ENCODE assay signal across 14 mouse cellular contexts in genomic region chr2:91328729-91329125, GRCm38 (mm10).
DNase-seq lines count a peak whose midpoint lies in the region; ATAC-seq and TF ChIP-seq lines count a peak whose summit lies in the region.
"Had no signal": no experiment of that assay in that cellular context is flagged by ENCODE, and none has a peak within 500 bp of the region (broad histone marks: within the 10 kb centered on the region; RNA-seq: fewer than 3 reads in every experiment).

No protein-coding gene starts in this region.

- no peak for ATAC-seq in forebrain, embryonic 11.5 days (replicated peaks; ENCODE audit: low FRiP score)
- no peak for ATAC-seq in hindbrain, embryonic 16.5 days
- ATAC-seq in midbrain, postnatal 0 days (ENCODE audit: low FRiP score): no peak
- ATAC-seq: activated CD4-positive, CD25-positive, alpha-beta regulatory T cell, adult 4 months had no signal

- TF ChIP-seq POLR2A in cerebellum, adult 2 months (IDR thresholded peaks at IDR 0.05; ENCODE audit: borderline replicate concordance, insufficient read depth, low read length): no peak

- WGBS in forebrain, embryonic 11.5 days: 90% methylated on average over 3 of the region's 3 CpGs
- WGBS in hindbrain, embryonic 16.5 days: 84% methylated on average over 3 of the region's 3 CpGs
- WGBS in midbrain, postnatal 0 days: 77% methylated on average over 3 of the region's 3 CpGs
- WGBS in cerebellum, adult 2 months: 74% methylated on average over 3 of the region's 3 CpGs

- no peak overlapping the region for H3K4me2 ChIP-seq in forebrain, embryonic 11.5 days (ENCODE audit: low read depth, low read length, severe bottlenecking)
- H3K4me2 ChIP-seq in hindbrain, embryonic 16.5 days (ENCODE audit: low read length): no peak overlapping the region
- no peak overlapping the region for H3K4me2 ChIP-seq in midbrain, postnatal 0 days (ENCODE audit: low read depth, low read length, poor library complexity, severe bottlenecking)
- H3K4me2 ChIP-seq: heart, embryonic 15.5 days had no signal

- no peak for DNase-seq in layer of hippocampus, adult 2 months (ENCODE audit: low spot score in 2 of 2)
- no peak for DNase-seq in layer of hippocampus, adult 9-10 months (ENCODE audit: low spot score)
- DNase-seq in forebrain, embryonic 11.5 days (ENCODE audit: low spot score): no peak
- no peak for DNase-seq in midbrain, postnatal 0 days (ENCODE audit: low spot score)
- no peak for DNase-seq in heart, postnatal 14 days
- DNase-seq in cerebellum, adult 2 months: no peak
- DNase-seq in gastrocnemius, postnatal 25 days: no peak
- DNase-seq: gastrocnemius, postnatal 14 days; liver; lung, postnatal 10 days had no signal

- 0 out of 2 replicates have a peak overlapping the region, but pooled peaks have one; percentile 16 for H3K9ac ChIP-seq in forebrain, embryonic 11.5 days (ENCODE audit: low read length)
- no peak overlapping the region for H3K9ac ChIP-seq in hindbrain, embryonic 16.5 days (ENCODE audit: low read depth, low read length)
- H3K9ac ChIP-seq in midbrain, postnatal 0 days (replicated peaks; ENCODE audit: low read length, poor library complexity, severe bottlenecking): no peak overlapping the region
- H3K9ac ChIP-seq: heart, embryonic 15.5 days had no signal

- H3K36me3 ChIP-seq in forebrain, embryonic 11.5 days (ENCODE audit: control insufficient read depth, insufficient read depth, low read length): no peaks in the 10 kb centered on the region
- no peaks in the 10 kb centered on the region for H3K36me3 ChIP-seq in hindbrain, embryonic 16.5 days (ENCODE audit: control insufficient read depth, insufficient read depth, low read length)
- H3K36me3 ChIP-seq in midbrain, postnatal 0 days (ENCODE audit: insufficient read depth, low read length): no peaks in the 10 kb centered on the region
- H3K36me3 ChIP-seq: heart, embryonic 15.5 days had no signal

- H3K9me3 ChIP-seq in forebrain, embryonic 11.5 days (ENCODE audit: control insufficient read depth, low read length): no peaks in the 10 kb centered on the region
- no peaks in the 10 kb centered on the region for H3K9me3 ChIP-seq in hindbrain, embryonic 16.5 days (ENCODE audit: control insufficient read depth, low read length)
- no peaks in the 10 kb centered on the region for H3K9me3 ChIP-seq in midbrain, postnatal 0 days (ENCODE audit: low read length)
- H3K9me3 ChIP-seq: heart, embryonic 15.5 days had no signal

- no peak overlapping the region for H3K4me3 ChIP-seq in layer of hippocampus, adult 2 months
- H3K4me3 ChIP-seq in forebrain, embryonic 11.5 days (ENCODE audit: low read depth, low read length): no peak overlapping the region
- no peak overlapping the region for H3K4me3 ChIP-seq in hindbrain, embryonic 16.5 days (ENCODE audit: low read length)
- H3K4me3 ChIP-seq in midbrain, postnatal 0 days (ENCODE audit: low read depth, low read length): no peak overlapping the region
- H3K4me3 ChIP-seq in cerebellum, adult 2 months (replicated peaks; ENCODE audit: insufficient read depth, low read depth, low read length): no peak overlapping the region
- H3K4me3 ChIP-seq: erythroblast, embryonic 14.5 days; heart, embryonic 15.5 days had no signal

- peaks cover 31% of the 10 kb centered on the region for H3K4me1 ChIP-seq in forebrain, embryonic 11.5 days (replicated peaks; ENCODE audit: control insufficient read depth, insufficient read depth, low read length)
- H3K4me1 ChIP-seq in hindbrain, embryonic 16.5 days (ENCODE audit: control insufficient read depth, insufficient read depth, low read depth, low read length): peaks cover 37% of the 10 kb centered on the region
- peaks cover 8% of the 10 kb centered on the region; the same call in 1 of the 2 replicates for H3K4me1 ChIP-seq in midbrain, postnatal 0 days (ENCODE audit: insufficient read depth, low read length)
- peaks cover 18% of the 10 kb centered on the region for H3K4me1 ChIP-seq in cerebellum, adult 2 months (ENCODE audit: control insufficient read depth, insufficient read depth, low read length)
- H3K4me1 ChIP-seq: heart, embryonic 15.5 days had no signal

- intact Hi-C loops in heart, postnatal 14 days (cut with DNase I): no loop called here

- TF ChIP-seq CTCF in layer of hippocampus, adult 2 months (conservative IDR thresholded peaks at IDR 0.05): no peak
- no peak for TF ChIP-seq CTCF in midbrain, postnatal 0 days (IDR thresholded peaks at IDR 0.05)
- TF ChIP-seq CTCF in cerebellum, adult 2 months (IDR thresholded peaks at IDR 0.05; ENCODE audit: borderline replicate concordance, insufficient read depth, low read depth, low read length): no peak

- H3K27me3 ChIP-seq in forebrain, embryonic 11.5 days (ENCODE audit: control insufficient read depth, insufficient read depth, low read length): no peaks in the 10 kb centered on the region
- no peaks in the 10 kb centered on the region for H3K27me3 ChIP-seq in hindbrain, embryonic 16.5 days (replicated peaks; ENCODE audit: control insufficient read depth, insufficient read depth, low read length)
- H3K27me3 ChIP-seq in midbrain, postnatal 0 days (ENCODE audit: insufficient read depth, low read length): no peaks in the 10 kb centered on the region
- H3K27me3 ChIP-seq in cerebellum, adult 2 months (ENCODE audit: control insufficient read depth, insufficient read depth, low read length): no peaks in the 10 kb centered on the region
- H3K27me3 ChIP-seq: heart, embryonic 15.5 days had no signal

- peak overlapping the region; percentile 79 for H3K27ac ChIP-seq in layer of hippocampus, adult 2 months
- peak overlapping the region; percentile 89 for H3K27ac ChIP-seq in forebrain, embryonic 11.5 days (ENCODE audit: low read depth, low read length)
- H3K27ac ChIP-seq in hindbrain, embryonic 16.5 days (ENCODE audit: low read depth, low read length): peak overlapping the region; percentile 76
- 0 out of 2 replicates have a peak overlapping the region, but pooled peaks have one; percentile 64 for H3K27ac ChIP-seq in midbrain, postnatal 0 days (ENCODE audit: low read depth, low read length)
- no peak overlapping the region for H3K27ac ChIP-seq in cerebellum, adult 2 months (ENCODE audit: insufficient read depth, low read length)
- H3K27ac ChIP-seq: heart, embryonic 15.5 days had no signal
